Mouse (Mus musculus) liver, postnatal 0 days (tissue): ENCODE measurements around the gene H2afj. TPM values are rescaled to one million over a fixed set of nuclear protein-coding genes. Genes with fewer than 3 reads are reported as not detected.

Source experiments
- ATAC-seq: fragments of 200-750 bp; cut with Nextera tagmentation; 2 replicates; pipeline ENCODE4 v1.8.0; 2017; ENCODE audit warnings: mild to moderate bottlenecking, moderate library complexity
- DNase-seq: peaks from one replicate; pipeline ENCODE4 v3.0.0-alpha.2; 2016
- H3K27ac ChIP-seq: fragments of 300-500 bp; sonication (generic); 2 replicates; pipeline ENCODE4 v1.5.1; 2014; ENCODE audit warnings: antibody characterized with exemption, moderate library complexity, mild to moderate bottlenecking, low read depth
- H3K27me3 ChIP-seq: fragments of 300-500 bp; sonication (generic); 2 replicates; pipeline ENCODE4 v1.6.1; 2014; ENCODE audit warnings: low read length, control low read depth, mixed read lengths; ENCODE audit not compliant: insufficient read depth
- H3K36me3 ChIP-seq: fragments of 300-500 bp; sonication (generic); replicated peaks from 2 replicates; pipeline ENCODE4 v1.6.1; 2014; ENCODE audit warnings: mild to moderate bottlenecking, control low read depth, low read length, moderate library complexity, mixed read lengths; ENCODE audit not compliant: insufficient read depth
- H3K4me1 ChIP-seq: fragments of 300-500 bp; sonication (generic); 2 replicates; pipeline ENCODE4 v1.6.1; 2014; ENCODE audit warnings: antibody characterized with exemption, mild to moderate bottlenecking, control low read depth; ENCODE audit not compliant: insufficient read depth
- H3K4me2 ChIP-seq: fragments of 300-500 bp; sonication (generic); 2 replicates; pipeline ENCODE4 v1.6.1; 2014; ENCODE audit warnings: low read depth, mild to moderate bottlenecking, low read length, moderate library complexity, mixed read lengths
- H3K4me3 ChIP-seq: fragments of 300-500 bp; sonication (generic); 2 replicates; pipeline ENCODE4 v1.5.1; 2014; ENCODE audit warnings: low read depth, low read length
- H3K9ac ChIP-seq: fragments of 300-500 bp; sonication (generic); replicated peaks from 2 replicates; pipeline ENCODE4 v1.6.1; 2014; ENCODE audit warnings: mild to moderate bottlenecking, moderate library complexity
- H3K9me3 ChIP-seq: fragments of 300-500 bp; sonication (generic); 2 replicates; pipeline ENCODE4 v1.6.1; 2016; ENCODE audit warnings: mild to moderate bottlenecking, control low read depth, low read length, mixed read lengths
- CTCF ChIP-seq: sonication (generic); IDR thresholded peaks from 2 replicates; pipeline ENCODE4 v1.5.1; 2016; ENCODE audit warnings: antibody characterized with exemption, low read depth
- EP300 ChIP-seq: IDR thresholded peaks from 2 replicates; pipeline ENCODE4 v1.6.1; 2016; ENCODE audit warnings: antibody characterized with exemption, low read depth, mild to moderate bottlenecking
- WGBS: fragments of 180-500 bp; shearing (Covaris S2); extraction: QIAGEN DNeasy Blood & Tissue Kit; methylation state at CpG from one replicate; pipeline ENCODE4 v1.1.7; 2014; ENCODE audit not compliant: insufficient replicate concordance; 5-methylcytosine and 5-hydroxymethylcytosine counted together
- polyA plus RNA-seq: library from polyadenylated mRNA; unstranded; fragments of >200 nt; fragmentation: Nextera tagmentation; extraction: Ambion mirVana; gene quantifications from 2 replicates; pipeline ENCODE4 v1.2.1, GENCODE M21; 2015

H2afj gene
- polyA plus RNA-seq, 1 experiment from 2014 or later: 152 TPM

GRCm38 (mm10) chr6:136809673-136810072 lies 1.6 kb downstream of the H2afj start:
- WGBS: 45% methylated on average over 13 of the region's 13 CpGs
- Histone ChIP-seq H3K27me3 (no peaks in the 10 kb centered on the region), H3K4me3 (peak overlapping the region; percentile 91), H3K36me3 (peaks cover 26% of the 10 kb centered on the region), H3K9ac (peak overlapping the region; percentile 91), H3K27ac (peak overlapping the region; percentile 88), H3K9me3 (no peaks in the 10 kb centered on the region), H3K4me1 (peaks cover 24% of the 10 kb centered on the region), H3K4me2 (peak overlapping the region; percentile 96)
- no peak for DNase-seq
- ATAC-seq: no peak
- TF ChIP-seq EP300 (no peak), CTCF (no peak)

GRCm38 (mm10) chr6:136811196-136811595 lies 3.2 kb downstream of the H2afj start:
- Histone ChIP-seq H3K4me3 (no peak overlapping the region), H3K9ac (no peak overlapping the region), H3K4me2 (no peak overlapping the region), H3K27ac (no peak overlapping the region), H3K36me3 (peaks cover 38% of the 10 kb centered on the region), H3K4me1 (peaks cover 16% of the 10 kb centered on the region), H3K27me3 (no peaks in the 10 kb centered on the region), H3K9me3 (no peaks in the 10 kb centered on the region)
- 86% methylated on average over 10 of the region's 10 CpGs for WGBS
- TF ChIP-seq EP300: no peak
- no peak for TF ChIP-seq CTCF
- DNase-seq (no peak), ATAC-seq (no peak)

GRCm38 (mm10) chr6:136813117-136813516 lies 5.1 kb downstream of the H2afj start:
- no peaks in the 10 kb centered on the region for H3K9me3 ChIP-seq
- H3K4me2 ChIP-seq: no peak overlapping the region
- no peak for ATAC-seq
- H3K4me3 ChIP-seq: no peak overlapping the region
- no peak overlapping the region for H3K27ac ChIP-seq
- H3K4me1 ChIP-seq: peaks cover 10% of the 10 kb centered on the region
- DNase-seq: no peak
- no peaks in the 10 kb centered on the region for H3K27me3 ChIP-seq
- TF ChIP-seq EP300 (no peak), CTCF (peak; percentile 41)
- peaks cover 57% of the 10 kb centered on the region for H3K36me3 ChIP-seq
- H3K9ac ChIP-seq: no peak overlapping the region
- 49% methylated on average over 4 of the region's 4 CpGs for WGBS

GRCm38 (mm10) chr6:136815381-136815780 lies 7.3 kb downstream of the H2afj start:
- no peak overlapping the region for H3K27ac ChIP-seq
- H3K4me3 ChIP-seq: no peak overlapping the region
- H3K9ac ChIP-seq: no peak overlapping the region
- no peak overlapping the region for H3K4me2 ChIP-seq
- H3K27me3 ChIP-seq: no peaks in the 10 kb centered on the region
- TF ChIP-seq EP300: no peak
- no peak for TF ChIP-seq CTCF
- WGBS: 87% methylated on average over 7 of the region's 7 CpGs
- DNase-seq (no peak), ATAC-seq (no peak)
- no peaks in the 10 kb centered on the region for H3K9me3 ChIP-seq
- peaks cover under 1% of the 10 kb centered on the region; the same call in 1 of the 2 replicates for H3K4me1 ChIP-seq
- peaks cover 78% of the 10 kb centered on the region for H3K36me3 ChIP-seq

- ATAC-seq (no peak), DNase-seq (no peak)
- no peak overlapping the region for H3K27ac ChIP-seq
- H3K4me2 ChIP-seq: no peak overlapping the region
- no peaks in the 10 kb centered on the region for H3K9me3 ChIP-seq
- H3K9ac ChIP-seq: no peak overlapping the region
- H3K4me1 ChIP-seq: no peaks in the 10 kb centered on the region
- 88% methylated on average over 21 of the region's 21 CpGs for WGBS
- H3K4me3 ChIP-seq: no peak overlapping the region
- H3K27me3 ChIP-seq: no peaks in the 10 kb centered on the region
- peaks cover 88% of the 10 kb centered on the region for H3K36me3 ChIP-seq
- no peak for TF ChIP-seq CTCF
These were observed 8.8 kb downstream of the H2afj start for GRCm38 (mm10) chr6:136816826-136817225.

- Histone ChIP-seq H3K27me3 (no peaks in the 10 kb centered on the region), H3K36me3 (peaks cover 91% of the 10 kb centered on the region), H3K4me3 (no peak overlapping the region), H3K4me1 (no peaks in the 10 kb centered on the region), H3K4me2 (no peak overlapping the region), H3K9me3 (no peaks in the 10 kb centered on the region), H3K27ac (no peak overlapping the region), H3K9ac (no peak overlapping the region)
- no peak for ATAC-seq
- WGBS: 90% methylated on average over 3 of the region's 3 CpGs
- TF ChIP-seq CTCF: no peak
- TF ChIP-seq EP300: no peak
- DNase-seq: no peak
These were observed 9.5 kb downstream of the H2afj start for GRCm38 (mm10) chr6:136817549-136817948.

- ATAC-seq (no peak), DNase-seq (no peak)
- H3K27ac ChIP-seq: no peak overlapping the region
- TF ChIP-seq CTCF (no peak), EP300 (no peak)
- WGBS: 93% methylated on average over 21 of the region's 21 CpGs
- no peak overlapping the region for H3K9ac ChIP-seq
- no peaks in the 10 kb centered on the region for H3K4me1 ChIP-seq
- no peak overlapping the region for H3K4me3 ChIP-seq
- H3K4me2 ChIP-seq: no peak overlapping the region
- no peaks in the 10 kb centered on the region for H3K9me3 ChIP-seq
- peaks cover 91% of the 10 kb centered on the region for H3K36me3 ChIP-seq
- H3K27me3 ChIP-seq: no peaks in the 10 kb centered on the region
These were observed 12.3 kb downstream of the H2afj start for GRCm38 (mm10) chr6:136820381-136820780.
